Comparison of ENCODE assay signal across 25 mouse cellular contexts in the genomic region with DNA sequence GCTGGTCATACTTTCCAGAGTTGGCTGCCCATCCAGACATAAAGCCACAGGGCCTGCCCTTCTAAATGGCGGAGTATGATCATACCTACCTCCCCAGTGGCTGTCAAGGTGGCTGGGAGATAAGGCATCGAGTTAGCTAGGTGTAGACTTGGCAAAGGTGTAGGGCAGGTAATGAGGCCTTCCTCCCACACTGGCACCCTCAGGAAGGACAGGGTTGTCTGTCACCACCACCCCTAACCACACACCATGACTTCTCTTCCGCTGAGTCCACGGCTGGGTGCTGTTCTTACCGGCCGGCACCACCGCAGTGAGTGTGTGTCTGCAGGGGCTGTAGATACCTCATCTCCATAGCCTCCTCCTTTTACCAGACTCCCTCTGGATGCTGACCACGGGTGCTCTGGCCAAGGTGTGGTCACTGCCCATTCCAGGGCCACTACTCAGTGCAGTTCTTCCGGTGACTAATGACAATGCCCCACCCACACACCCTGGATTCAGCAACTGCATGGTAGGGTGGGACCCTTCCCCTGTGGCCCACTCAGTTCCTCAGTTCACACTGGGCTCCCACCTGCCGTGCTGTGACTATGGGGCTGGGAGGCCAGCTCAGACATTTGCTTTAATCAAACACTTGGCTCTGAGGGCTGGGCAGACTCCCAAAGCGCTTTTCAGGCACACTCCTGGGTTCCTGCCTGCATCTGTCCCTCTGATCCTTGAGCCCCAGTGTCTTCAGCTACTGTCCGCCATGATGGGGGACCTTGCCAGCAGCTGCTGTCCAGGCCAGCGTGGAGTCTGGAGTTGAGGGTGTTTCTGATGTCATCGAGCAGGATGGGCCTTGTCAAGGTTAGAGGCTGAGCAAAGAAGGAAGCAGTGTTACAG. TPM values are rescaled to one million over a fixed set of nuclear protein-coding genes. Genes with fewer than 3 reads are reported as not detected.
DNase-seq lines count a peak whose midpoint lies in the region; ATAC-seq lines count a peak whose summit lies in the region.
"Had no signal": no experiment of that assay in that cellular context is flagged by ENCODE, and none has a peak within 500 bp of the region (broad histone marks: within the 10 kb centered on the region; RNA-seq: fewer than 3 reads in every experiment).

No protein-coding gene starts in this region.

- peaks cover 17% of the 10 kb centered on the region for H3K4me1 ChIP-seq in limb, embryonic 11.5 days (ENCODE audit: control insufficient read depth, insufficient read depth, low read length)
- H3K4me1 ChIP-seq in limb, embryonic 10.5 days = peaks cover 34% of the 10 kb centered on the region
- H3K4me1 ChIP-seq in kidney, embryonic 16.5 days (ENCODE audit: insufficient read depth, low read length) = peaks cover 36% of the 10 kb centered on the region

- 0 out of 2 replicates have a peak, but pooled peaks have one; percentile 5 for ATAC-seq in limb, embryonic 11.5 days (ENCODE audit: insufficient number of reproducible peaks, low FRiP score, low TSS enrichment, low read depth)
- no peak for ATAC-seq in kidney, embryonic 16.5 days (ENCODE audit: low FRiP score, low TSS enrichment)
- ATAC-seq: intestine, embryonic 15.5 days; liver, postnatal 0 days; midbrain, embryonic 13.5 days had no signal

- H3K9ac ChIP-seq in limb, embryonic 11.5 days (ENCODE audit: low read length) = no peak overlapping the region
- H3K9ac ChIP-seq in kidney, embryonic 16.5 days (replicated peaks; ENCODE audit: low read length) = no peak overlapping the region
- H3K9ac ChIP-seq: hindbrain, embryonic 12.5 days; intestine, embryonic 15.5 days; limb, embryonic 15.5 days; liver, postnatal 0 days; midbrain, embryonic 13.5 days had no signal

- no peak overlapping the region for H3K4me2 ChIP-seq in limb, embryonic 11.5 days (ENCODE audit: low read depth, severe bottlenecking)
- H3K4me2 ChIP-seq in kidney, embryonic 16.5 days (replicated peaks; ENCODE audit: low read depth, low read length) = no peak overlapping the region
- H3K4me2 ChIP-seq: hindbrain, embryonic 12.5 days; intestine, embryonic 15.5 days; limb, embryonic 15.5 days; midbrain, embryonic 13.5 days had no signal

- H3K36me3 ChIP-seq in limb, embryonic 11.5 days (ENCODE audit: control insufficient read depth, insufficient read depth, low read length) = no peaks in the 10 kb centered on the region
- H3K36me3 ChIP-seq in limb, embryonic 10.5 days = 0 out of 2 replicates have a peak, but pooled peaks cover 2% of the 10 kb centered on the region
- no peaks in the 10 kb centered on the region for H3K36me3 ChIP-seq in kidney, embryonic 16.5 days (ENCODE audit: insufficient read depth, low read length)
- H3K36me3 ChIP-seq: hindbrain, embryonic 12.5 days; intestine, embryonic 15.5 days; limb, embryonic 15.5 days; midbrain, embryonic 13.5 days had no signal

- no peaks in the 10 kb centered on the region for H3K9me3 ChIP-seq in limb, embryonic 11.5 days (ENCODE audit: control insufficient read depth, low read length)
- H3K9me3 ChIP-seq in limb, embryonic 10.5 days (replicated peaks) = no peaks in the 10 kb centered on the region
- no peaks in the 10 kb centered on the region for H3K9me3 ChIP-seq in kidney, embryonic 16.5 days (ENCODE audit: low read length)
- H3K9me3 ChIP-seq: hindbrain, embryonic 12.5 days; intestine, embryonic 15.5 days; limb, embryonic 15.5 days; midbrain, embryonic 13.5 days had no signal

- no peak overlapping the region for H3K4me3 ChIP-seq in limb, embryonic 11.5 days (ENCODE audit: low read depth, low read length)
- H3K4me3 ChIP-seq in limb, embryonic 10.5 days = no peak overlapping the region
- H3K4me3 ChIP-seq in kidney, embryonic 16.5 days (ENCODE audit: low read length) = no peak overlapping the region
- H3K4me3 ChIP-seq: hindbrain, embryonic 12.5 days; intestine, embryonic 15.5 days; layer of hippocampus, adult 2 months; limb, embryonic 15.5 days; midbrain, embryonic 13.5 days had no signal

- no peak for DNase-seq in limb, embryonic 11.5 days (ENCODE audit: low spot score)
- DNase-seq in limb, embryonic 10.5 days (ENCODE audit: low spot score) = no peak
- DNase-seq in 416B (ENCODE audit: low read depth) = peak; percentile 38
- DNase-seq in NIH3T3 (ENCODE audit: low read depth) = peak; percentile 46
- peak; percentile 57 for DNase-seq in naive thymus-derived CD4-positive, alpha-beta T cell, adult 2 months (ENCODE audit: low read depth)
- DNase-seq in gastrocnemius, adult 8-10 months (ENCODE audit: low spot score in 2 of 2) = no peak
- DNase-seq in urinary bladder, adult 18-20 months (ENCODE audit: low spot score in 2 of 2) = no peak
- DNase-seq: adrenal gland, adult 2 months; cerebellum, postnatal 25 days; gastrocnemius, postnatal 25 days; liver, postnatal 0 days; right cerebral cortex, postnatal 25 days; thymus, adult 2 months had no signal

- 86% methylated on average over 14 of the region's 14 CpGs for WGBS in limb, embryonic 11.5 days
- 89% methylated on average over 14 of the region's 14 CpGs for WGBS in limb, embryonic 10.5 days
- WGBS in kidney, embryonic 16.5 days = 78% methylated on average over 14 of the region's 14 CpGs

- H3K27me3 ChIP-seq in limb, embryonic 11.5 days (ENCODE audit: control insufficient read depth, insufficient read depth, low read length) = no peaks in the 10 kb centered on the region
- no peaks in the 10 kb centered on the region for H3K27me3 ChIP-seq in limb, embryonic 10.5 days (ENCODE audit: low read depth, poor library complexity, severe bottlenecking)
- no peaks in the 10 kb centered on the region for H3K27me3 ChIP-seq in kidney, embryonic 16.5 days (ENCODE audit: insufficient read depth, low read length)
- H3K27me3 ChIP-seq: midbrain, embryonic 13.5 days had no signal

- H3K27ac ChIP-seq in limb, embryonic 11.5 days (replicated peaks; ENCODE audit: low read depth, low read length) = no peak overlapping the region
- H3K27ac ChIP-seq in limb, embryonic 10.5 days = no peak overlapping the region
- H3K27ac ChIP-seq in kidney, embryonic 16.5 days (ENCODE audit: low read length) = no peak overlapping the region
- H3K27ac ChIP-seq: hindbrain, embryonic 12.5 days; intestine, embryonic 15.5 days; kidney, postnatal 0 days; layer of hippocampus, adult 2 months; limb, embryonic 15.5 days; macrophage had no signal

RNA-seq across cellular contexts. Expression of gene Qrfp, which starts 0.9 kb away (rescaled TPM):
- polyA plus RNA-seq in limb, embryonic 11.5 days (2014; fragmentation: Nextera tagmentation; extraction: Ambion mirVana) = 0.09 and 0.31 TPM in 2 replicates
- 0.06 and 0.23 TPM in 2 replicates for polyA plus RNA-seq in limb, embryonic 10.5 days (2016; fragmentation: Nextera tagmentation; extraction: Ambion mirVana)
- total RNA-seq in gastrocnemius, adult 8-10 months (2022) = not detected
- polyA plus RNA-seq in kidney, embryonic 16.5 days (2015; fragmentation: Nextera tagmentation; extraction: Ambion mirVana) = 0.09 TPM in 1 of 2 replicates, not detected in the other
- total RNA-seq: adrenal gland, adult 2 months; gastrocnemius, postnatal 25 days; layer of hippocampus, adult 2 months; left cerebral cortex, adult 8-10 months had no signal
- polyA plus RNA-seq: adrenal gland, adult 2 months; frontal cortex, adult 2 months; macrophage had no signal

RNA-seq across cellular contexts. Expression of gene Fibcd1, which starts 34.5 kb away (rescaled TPM):
- 0.03 TPM in 1 of 2 replicates, not detected in the other for polyA plus RNA-seq in limb, embryonic 11.5 days (2014; fragmentation: Nextera tagmentation; extraction: Ambion mirVana)
- 0.04 and 0.13 TPM in 2 replicates for polyA plus RNA-seq in limb, embryonic 10.5 days (2016; fragmentation: Nextera tagmentation; extraction: Ambion mirVana)
- total RNA-seq in gastrocnemius, adult 8-10 months (2022) = not detected
- polyA plus RNA-seq in kidney, embryonic 16.5 days (2015; fragmentation: Nextera tagmentation; extraction: Ambion mirVana) = 1.4 and 1.5 TPM in 2 replicates
- total RNA-seq: adrenal gland, adult 2 months; gastrocnemius, postnatal 25 days had no signal
- polyA plus RNA-seq: heart, postnatal 0 days; liver, postnatal 0 days; macrophage; stomach, embryonic 14.5 days had no signal

Comparison
In these comparisons a context has a peak if more than half of its experiments do, and no peak if none do; other contexts are left out.
1. DNase-seq: peak in 416B (single experiment), NIH3T3 (single experiment) and naive thymus-derived CD4-positive, alpha-beta T cell, adult 2 months (single experiment); none in limb, embryonic 11.5 days (single experiment), limb, embryonic 10.5 days (single experiment), gastrocnemius, adult 8-10 months (0 of 2) and urinary bladder, adult 18-20 months (0 of 2).